16 mouse cellular contexts compared by ENCODE assay signal in the genomic region with DNA sequence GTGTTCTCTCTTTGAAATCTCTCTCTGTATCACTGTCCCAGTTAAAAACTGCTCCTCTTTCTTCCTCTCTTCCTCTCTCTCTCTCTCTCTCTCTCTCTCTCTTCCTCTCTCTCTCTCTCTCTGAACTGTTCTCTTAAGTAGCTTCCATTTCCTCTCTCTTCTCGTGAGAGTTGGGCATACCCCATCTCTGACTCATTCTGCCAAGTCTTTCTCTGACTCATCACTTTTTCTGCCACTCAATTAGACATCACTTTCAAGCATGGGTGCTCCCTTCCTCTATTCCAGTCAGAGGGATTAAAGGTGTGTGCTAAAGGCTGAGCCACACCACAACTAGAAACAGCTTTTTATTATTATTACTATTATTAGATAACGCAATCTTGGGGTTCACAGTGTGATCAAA.
"Had no signal": no experiment of that assay in that cellular context is flagged by ENCODE, and none has a peak within 500 bp of the region (broad histone marks: within the 10 kb centered on the region; RNA-seq: fewer than 3 reads in every experiment).

No protein-coding gene starts in this region.

- H3K4me2 ChIP-seq: limb, embryonic 13.5 days; midbrain, embryonic 11.5 days; midbrain, embryonic 15.5 days; neural tube, embryonic 13.5 days had no signal

- ATAC-seq: midbrain, embryonic 15.5 days had no signal

- H3K4me3 ChIP-seq: limb, embryonic 13.5 days; megakaryocyte, embryonic 14.5 days; midbrain, embryonic 15.5 days; neural tube, embryonic 13.5 days had no signal

- H3K9ac ChIP-seq: limb, embryonic 13.5 days; liver, embryonic 14.5 days; midbrain, embryonic 15.5 days; neural tube, embryonic 13.5 days had no signal

- H3K27ac ChIP-seq: kidney, postnatal 0 days; limb, embryonic 13.5 days; liver, embryonic 14.5 days; midbrain, embryonic 15.5 days; neural tube, embryonic 13.5 days had no signal

- H3K9me3 ChIP-seq: limb, embryonic 13.5 days; megakaryocyte, embryonic 14.5 days; midbrain, embryonic 15.5 days; neural tube, embryonic 13.5 days had no signal

- DNase-seq: kidney, adult 9 months; kidney, postnatal 36 days; layer of hippocampus, adult 9-11 months; left cerebral cortex, postnatal 4 days; lung, adult 18-20 months; lung, postnatal 4 days; retina, postnatal 1 day; right cerebral cortex, postnatal 4 days; thymus, postnatal 14 days had no signal

- H3K36me3 ChIP-seq: limb, embryonic 13.5 days; midbrain, embryonic 15.5 days; neural tube, embryonic 13.5 days had no signal

- H3K27me3 ChIP-seq: limb, embryonic 13.5 days; megakaryocyte, embryonic 14.5 days; midbrain, embryonic 15.5 days; neural tube, embryonic 13.5 days had no signal

- H3K4me1 ChIP-seq: midbrain, embryonic 15.5 days; neural tube, embryonic 13.5 days had no signal
